Mouse (Mus musculus) gastrocnemius, adult 2 months (tissue): ENCODE data around the gene Pitpna. TPM values are rescaled to one million over a fixed set of nuclear protein-coding genes. Genes with fewer than 3 reads are reported as not detected.
A peak's percentile ranks its signal among the peaks of the same experiment; 100 is the strongest.

Experiments used
- DNase-seq: peaks from one replicate; pipeline ENCODE4 v3.0.0; 2022
- H3K27ac ChIP-seq: fragments of 200-600 bp; 2 replicates; pipeline ENCODE4 v1.8.1; 2022; ENCODE audit warnings: mild to moderate bottlenecking
- H3K4me3 ChIP-seq: fragments of 200-600 bp; 2 replicates; pipeline ENCODE4 v1.8.1; 2022; ENCODE audit warnings: mild to moderate bottlenecking, moderate library complexity
- CTCF ChIP-seq: fragments of 200-600 bp; IDR thresholded peaks from 2 replicates; pipeline ENCODE4 v1.8.1; 2022; ENCODE audit warnings: antibody characterized with exemption, mild to moderate bottlenecking, moderate library complexity
- intact Hi-C: fragments of 180-260 bp; cut with DNase I; formaldehyde crosslinking; loops from one replicate; pipeline ENCODE4 v1.15.1; 2025
- total RNA-seq, 2 experiments: library from RNA; stranded (reverse); gene quantifications; 2 replicates each; pipeline ENCODE4 v1.2.3; 2021

Gene Pitpna
- total RNA-seq, 2 experiments from 2014 or later: 151 to 206 TPM

GRCm38 (mm10) chr11:75604826-75605225, 16.9 kb downstream of the Pitpna start:
- TF ChIP-seq CTCF: no peak
- Histone ChIP-seq H3K4me3 (no peak overlapping the region), H3K27ac (no peak overlapping the region)
- DNase-seq: no peak
- intact Hi-C loops: no loop called here

- intact Hi-C loops: no loop called here
- Histone ChIP-seq H3K27ac (no peak overlapping the region; the same call in 1 of the 2 replicates), H3K4me3 (no peak overlapping the region)
- no peak for TF ChIP-seq CTCF
- no peak for DNase-seq
Measured at GRCm38 (mm10) chr11:75605318-75605717, 17.4 kb downstream of the Pitpna start.

GRCm38 (mm10) chr11:75608776-75609175, 20.9 kb downstream of the Pitpna start:
- Histone ChIP-seq H3K27ac (no peak overlapping the region), H3K4me3 (no peak overlapping the region)
- intact Hi-C loops: no loop called here
- DNase-seq: no peak
- TF ChIP-seq CTCF: no peak

GRCm38 (mm10) chr11:75610021-75610420, 22.1 kb downstream of the Pitpna start:
- Histone ChIP-seq H3K4me3 (no peak overlapping the region), H3K27ac (no peak overlapping the region)
- DNase-seq: no peak
- no peak for TF ChIP-seq CTCF
- intact Hi-C loops: no loop called here

GRCm38 (mm10) chr11:75614769-75615168, 26.9 kb downstream of the Pitpna start:
- intact Hi-C loops: loop anchor here (2.0 kb wide), 1 partner anchor 16 kb away; no protein-coding TSS in a partner anchor
- Histone ChIP-seq H3K4me3 (no peak overlapping the region), H3K27ac (no peak overlapping the region)
- no peak for TF ChIP-seq CTCF
- DNase-seq: no peak

- Histone ChIP-seq H3K27ac (no peak overlapping the region), H3K4me3 (no peak overlapping the region)
- no peak for TF ChIP-seq CTCF
- no peak for DNase-seq
- intact Hi-C loops: loop anchor here (2.0 kb wide), 1 partner anchor 17 kb away; no protein-coding TSS in a partner anchor
Measured at GRCm38 (mm10) chr11:75615556-75615955, 27.7 kb downstream of the Pitpna start.

- intact Hi-C loops: no loop called here
- peak; percentile 64 for TF ChIP-seq CTCF
- DNase-seq: peak; percentile 57
- peak overlapping the region; percentile 94 for H3K27ac ChIP-seq
- peak overlapping the region; percentile 58 for H3K4me3 ChIP-seq
Measured at GRCm38 (mm10) chr11:75619133-75619532, 31.2 kb downstream of the Pitpna start.

- intact Hi-C loops: no loop called here
- Histone ChIP-seq H3K4me3 (peak overlapping the region; percentile 58), H3K27ac (peak overlapping the region; percentile 94)
- no peak for TF ChIP-seq CTCF
- peak; percentile 88 for DNase-seq
Measured at GRCm38 (mm10) chr11:75620136-75620780, 32.4 kb downstream of the Pitpna start.

GRCm38 (mm10) chr11:75621426-75621825, 33.5 kb downstream of the Pitpna start:
- no peak for TF ChIP-seq CTCF
- peak overlapping the region; percentile 94 for H3K27ac ChIP-seq
- intact Hi-C loops: no loop called here
- no peak for DNase-seq
- H3K4me3 ChIP-seq: peak overlapping the region; percentile 58

- peak overlapping the region; percentile 35 for H3K4me3 ChIP-seq
- no peak for TF ChIP-seq CTCF
- DNase-seq: no peak
- intact Hi-C loops: no loop called here
- H3K27ac ChIP-seq: peak overlapping the region; percentile 94
Measured at GRCm38 (mm10) chr11:75622588-75623329, 34.9 kb downstream of the Pitpna start.

- intact Hi-C loops: no loop called here
- TF ChIP-seq CTCF: no peak
- no peak for DNase-seq
- H3K4me3 ChIP-seq: peak overlapping the region; percentile 6; the same call in 1 of the 2 replicates
- H3K27ac ChIP-seq: peak overlapping the region; percentile 94
Measured at GRCm38 (mm10) chr11:75624102-75624554, 36.2 kb downstream of the Pitpna start.

GRCm38 (mm10) chr11:75625820-75626219, 37.9 kb downstream of the Pitpna start:
- peak overlapping the region; percentile 94 for H3K27ac ChIP-seq
- intact Hi-C loops: no loop called here
- no peak for DNase-seq
- TF ChIP-seq CTCF: no peak
- no peak overlapping the region for H3K4me3 ChIP-seq

GRCm38 (mm10) chr11:75630098-75630497, 42.2 kb downstream of the Pitpna start:
- H3K4me3 ChIP-seq: peak overlapping the region; percentile 83
- DNase-seq: no peak
- no peak for TF ChIP-seq CTCF
- peak overlapping the region; percentile 85 for H3K27ac ChIP-seq
- intact Hi-C loops: loop anchor here (5.0 kb wide), 1 partner anchor 122 kb away; no protein-coding TSS in a partner anchor
